Mouse (Mus musculus) neutrophil, adult 5-6 weeks (primary cell): ENCODE measurements around the gene Spns2. TPM values are rescaled to one million over a fixed set of nuclear protein-coding genes. Genes with fewer than 3 reads are reported as not detected.
"Not testable (repeated sequence)": the region's sequence is repeated elsewhere in the genome, so short reads cannot be mapped to it uniquely, and the experiment has no call there.

Experiments
- ATAC-seq: fragments of 151-379, 151-347 bp; 2 replicates; pipeline ENCODE4 v1.8.0; 2017; ENCODE audit warnings: mild to moderate bottlenecking, moderate TSS enrichment; ENCODE audit not compliant: insufficient number of reproducible peaks, poor library complexity, low FRiP score, severe bottlenecking; ENCODE audit errors: extremely low read depth
- total RNA-seq: library from RNA; stranded (forward); fragments of 200-1000 nt; gene quantifications from 2 replicates; pipeline ENCODE4 v1.2.3, GENCODE M21; 2017

The Spns2 gene
- total RNA-seq, 1 experiment from 2014 or later = 15.7 TPM

- ATAC-seq = no peak
These were observed 37.5 kb downstream of the Spns2 start for GRCm38 (mm10) chr11:72452140-72452665.

- ATAC-seq = no peak
These were observed 42.2 kb downstream of the Spns2 start for GRCm38 (mm10) chr11:72447475-72447874.

GRCm38 (mm10) chr11:72446311-72447105 is 43.2 kb downstream of the Spns2 start:
- peak; percentile 74 for ATAC-seq

GRCm38 (mm10) chr11:72440965-72441664 is 48.6 kb downstream of the Spns2 start, which contains the start of gene Mybbp1a:
Gene Mybbp1a (plus strand): TSS chr11:72441355.
- ATAC-seq = peak; percentile 92

- not testable (repeated sequence) for ATAC-seq
These were observed 49.1 kb downstream of the Spns2 start for GRCm38 (mm10) chr11:72440597-72440964.

- ATAC-seq = no peak
These were observed 51.3 kb downstream of the Spns2 start for GRCm38 (mm10) chr11:72438411-72438810.

GRCm38 (mm10) chr11:72436756-72437650 is 52.7 kb downstream of the Spns2 start:
- ATAC-seq = no peak

- no peak for ATAC-seq
These were observed 53.4 kb downstream of the Spns2 start for GRCm38 (mm10) chr11:72436271-72436670.

GRCm38 (mm10) chr11:72435694-72436045 is 54.0 kb downstream of the Spns2 start:
- ATAC-seq = no peak

GRCm38 (mm10) chr11:72434963-72435693 is 54.6 kb downstream of the Spns2 start, which contains the start of gene Ggt6:
Gene Ggt6 (plus strand): TSS chr11:72435526.
- no peak for ATAC-seq

GRCm38 (mm10) chr11:72430311-72431068 is 59.2 kb downstream of the Spns2 start:
- not testable (repeated sequence) for ATAC-seq

GRCm38 (mm10) chr11:72429288-72429690 is 60.4 kb downstream of the Spns2 start:
- peak; percentile 95 for ATAC-seq

GRCm38 (mm10) chr11:72428694-72429093 is 61.0 kb downstream of the Spns2 start:
- ATAC-seq = peak; percentile 67

GRCm38 (mm10) chr11:72426884-72427283 is 62.8 kb downstream of the Spns2 start:
- ATAC-seq = no peak

GRCm38 (mm10) chr11:72425201-72425600 is 64.5 kb downstream of the Spns2 start:
- ATAC-seq = no peak

- no peak for ATAC-seq
These were observed 66.0 kb downstream of the Spns2 start for GRCm38 (mm10) chr11:72423686-72424085.

GRCm38 (mm10) chr11:72421518-72422278 is 68.0 kb downstream of the Spns2 start:
- no peak for ATAC-seq
